Mouse (Mus musculus): ENCODE measurements around the gene Pik3c2b.

GRCm38 (mm10) chr1:133018580-133018979 lies 26.9 kb upstream of the Pik3c2b start:
- TF ChIP-seq TAL1 (IDR thresholded peaks at IDR 0.05; ENCODE audit: low read length) (no peak), GATA1 (IDR thresholded peaks at IDR 0.05; ENCODE audit: low read length) (no peak)
